Mouse (Mus musculus) midbrain, embryonic 14.5 days (tissue): Measurements from ENCODE around the gene Spock1. TPM values are rescaled to one million over a fixed set of nuclear protein-coding genes. Genes with fewer than 3 reads are reported as not detected.
A peak's percentile ranks its signal among the peaks of the same experiment; 100 is the strongest.

Source experiments
- ATAC-seq: fragments of 200-750 bp; cut with Nextera tagmentation; 2 replicates; pipeline ENCODE4 v1.8.0; 2017; ENCODE audit warnings: moderate number of reproducible peaks, moderate library complexity; ENCODE audit not compliant: low FRiP score, low TSS enrichment
- DNase-seq: peaks from one replicate; pipeline ENCODE4 v3.0.0-alpha.2; 2015
- H3K27ac ChIP-seq: fragments of 300-500 bp; sonication (generic); replicated peaks from 2 replicates; pipeline ENCODE4 v1.5.1; 2014; ENCODE audit warnings: mild to moderate bottlenecking, low read depth, low read length, moderate library complexity
- H3K27me3 ChIP-seq: fragments of 300-500 bp; sonication (generic); 2 replicates; pipeline ENCODE4 v1.6.1; 2014; ENCODE audit warnings: low read length, control low read depth, mixed read lengths; ENCODE audit not compliant: control insufficient read depth, insufficient read depth
- H3K36me3 ChIP-seq: fragments of 300-500 bp; sonication (generic); 2 replicates; pipeline ENCODE4 v1.6.1; 2014; ENCODE audit warnings: low read length, control low read depth; ENCODE audit not compliant: control insufficient read depth, insufficient read depth
- H3K4me1 ChIP-seq: fragments of 300-500 bp; sonication (generic); 2 replicates; pipeline ENCODE4 v1.6.1; 2014; ENCODE audit warnings: mild to moderate bottlenecking, antibody characterized with exemption, low read length, control low read depth; ENCODE audit not compliant: control insufficient read depth, insufficient read depth
- H3K4me2 ChIP-seq: fragments of 300-500 bp; sonication (generic); 2 replicates; pipeline ENCODE4 v1.6.1; 2014; ENCODE audit warnings: mild to moderate bottlenecking, low read length, moderate library complexity
- H3K4me3 ChIP-seq: fragments of 300-500 bp; sonication (generic); replicated peaks from 2 replicates; pipeline ENCODE4 v1.5.1; 2014; ENCODE audit warnings: low read depth, low read length
- H3K9ac ChIP-seq: fragments of 300-500 bp; sonication (generic); replicated peaks from 2 replicates; pipeline ENCODE4 v1.6.1; 2014; ENCODE audit warnings: mild to moderate bottlenecking, low read length, moderate library complexity
- H3K9me3 ChIP-seq: fragments of 300-500 bp; sonication (generic); 2 replicates; pipeline ENCODE4 v1.6.1; 2016; ENCODE audit warnings: low read length, control low read depth, mixed read lengths; ENCODE audit not compliant: control insufficient read depth
- WGBS: fragments of 180-500 bp; shearing (Covaris S2); extraction: QIAGEN DNeasy Blood & Tissue Kit; methylation state at CpG from one replicate; pipeline ENCODE4 v1.1.7; 2014; 5-methylcytosine and 5-hydroxymethylcytosine counted together
- polyA plus RNA-seq: library from polyadenylated mRNA; unstranded; fragments of >200 nt; fragmentation: Nextera tagmentation; extraction: Ambion mirVana; gene quantifications from 2 replicates; pipeline ENCODE4 v1.2.1, GENCODE M21; 2014

The Spock1 gene
- polyA plus RNA-seq, 1 experiment from 2014 or later = 73.1 TPM

GRCm38 (mm10) chr13:57623909-57624481 is 284.1 kb downstream of the Spock1 start:
- WGBS = 14% methylated on average over 7 of the region's 7 CpGs
- Histone ChIP-seq H3K4me1 (peaks cover 4% of the 10 kb centered on the region; the same call in 1 of the 2 replicates), H3K4me2 (no peak overlapping the region), H3K27me3 (no peaks in the 10 kb centered on the region), H3K9me3 (no peaks in the 10 kb centered on the region), H3K27ac (0 out of 2 replicates have a peak overlapping the region, but pooled peaks have one; percentile 27), H3K9ac (no peak overlapping the region), H3K4me3 (no peak overlapping the region), H3K36me3 (no peaks in the 10 kb centered on the region)
- ATAC-seq (peak; percentile 58; the same call in 1 of the 2 replicates), DNase-seq (peak; percentile 78)

GRCm38 (mm10) chr13:57619079-57619768 is 288.9 kb downstream of the Spock1 start:
- no peak overlapping the region for H3K4me2 ChIP-seq
- H3K9me3 ChIP-seq = no peaks in the 10 kb centered on the region
- H3K4me1 ChIP-seq = peaks cover 22% of the 10 kb centered on the region
- 0 out of 2 replicates have a peak, but pooled peaks cover 5% of the 10 kb centered on the region for H3K27me3 ChIP-seq
- DNase-seq = no peak
- H3K9ac ChIP-seq = no peak overlapping the region
- H3K36me3 ChIP-seq = no peaks in the 10 kb centered on the region
- ATAC-seq = no peak
- no peak overlapping the region for H3K27ac ChIP-seq
- no peak overlapping the region for H3K4me3 ChIP-seq
- WGBS = 76% methylated on average over 17 of the region's 17 CpGs

GRCm38 (mm10) chr13:57611326-57612171 is 296.6 kb downstream of the Spock1 start:
- Histone ChIP-seq H3K9me3 (peaks cover 5% of the 10 kb centered on the region), H3K4me3 (no peak overlapping the region), H3K36me3 (no peaks in the 10 kb centered on the region), H3K4me2 (peak overlapping the region; percentile 23), H3K27me3 (peaks cover 5% of the 10 kb centered on the region; the same call in 1 of the 2 replicates), H3K4me1 (peaks cover 35% of the 10 kb centered on the region), H3K9ac (no peak overlapping the region), H3K27ac (peak overlapping the region; percentile 74)
- peak; percentile 84 for DNase-seq
- peak; percentile 77; the same call in 1 of the 2 replicates for ATAC-seq
- 23% methylated on average over 11 of the region's 11 CpGs for WGBS

- no peak for ATAC-seq
- Histone ChIP-seq H3K4me1 (peaks cover 35% of the 10 kb centered on the region), H3K4me3 (no peak overlapping the region), H3K27me3 (peaks cover 9% of the 10 kb centered on the region; the same call in 1 of the 2 replicates), H3K36me3 (no peaks in the 10 kb centered on the region), H3K9ac (no peak overlapping the region), H3K27ac (0 out of 2 replicates have a peak overlapping the region, but pooled peaks have one; percentile 9), H3K4me2 (no peak overlapping the region), H3K9me3 (peaks cover 5% of the 10 kb centered on the region)
- no peak for DNase-seq
- WGBS = 86% methylated on average over 7 of the region's 7 CpGs
These were observed 298.2 kb downstream of the Spock1 start for GRCm38 (mm10) chr13:57609946-57610345.

GRCm38 (mm10) chr13:57604437-57604836 is 303.7 kb downstream of the Spock1 start:
- ATAC-seq = no peak
- no peak overlapping the region for H3K27ac ChIP-seq
- peaks cover 5% of the 10 kb centered on the region for H3K9me3 ChIP-seq

GRCm38 (mm10) chr13:57603226-57603625 is 304.9 kb downstream of the Spock1 start:
- WGBS = 12% methylated on average over 8 of the region's 8 CpGs
- Histone ChIP-seq H3K9ac (no peak overlapping the region), H3K4me1 (peaks cover 10% of the 10 kb centered on the region), H3K36me3 (no peaks in the 10 kb centered on the region), H3K27ac (no peak overlapping the region), H3K27me3 (peaks cover 39% of the 10 kb centered on the region), H3K4me3 (no peak overlapping the region), H3K4me2 (no peak overlapping the region), H3K9me3 (no peaks in the 10 kb centered on the region)
- peak; percentile 74 for DNase-seq
- ATAC-seq = peak; percentile 53; the same call in 1 of the 2 replicates

More at GRCm38 (mm10) chr13:57604437-57604836, 303.7 kb downstream of the Spock1 start:
- no peak for DNase-seq
- H3K4me2 ChIP-seq = no peak overlapping the region
- H3K36me3 ChIP-seq = no peaks in the 10 kb centered on the region
- no peak overlapping the region for H3K4me3 ChIP-seq
- peaks cover 10% of the 10 kb centered on the region for H3K4me1 ChIP-seq
- WGBS = 50% methylated on average over 3 of the region's 3 CpGs
- peaks cover 39% of the 10 kb centered on the region for H3K27me3 ChIP-seq
- H3K9ac ChIP-seq = no peak overlapping the region

GRCm38 (mm10) chr13:57595761-57596051 is 312.4 kb downstream of the Spock1 start:
- H3K36me3 ChIP-seq = no peaks in the 10 kb centered on the region
- WGBS = 64% methylated on average over 6 of the region's 6 CpGs
- DNase-seq (no peak), ATAC-seq (no peak)
- H3K4me1 ChIP-seq = peaks cover 22% of the 10 kb centered on the region
- H3K27me3 ChIP-seq = peaks cover 15% of the 10 kb centered on the region; the same call in 1 of the 2 replicates
- no peaks in the 10 kb centered on the region for H3K9me3 ChIP-seq
- H3K9ac ChIP-seq = no peak overlapping the region
- H3K4me3 ChIP-seq = no peak overlapping the region
- H3K27ac ChIP-seq = peak overlapping the region; percentile 85
- H3K4me2 ChIP-seq = peak overlapping the region; percentile 23

GRCm38 (mm10) chr13:57595032-57595760 is 312.9 kb downstream of the Spock1 start:
- H3K27me3 ChIP-seq = peaks cover 10% of the 10 kb centered on the region; the same call in 1 of the 2 replicates
- H3K36me3 ChIP-seq = no peaks in the 10 kb centered on the region
- ATAC-seq = peak; percentile 82
- H3K4me2 ChIP-seq = peak overlapping the region; percentile 23
- WGBS = 27% methylated on average over 15 of the region's 15 CpGs
- DNase-seq = peak; percentile 87
- H3K27ac ChIP-seq = peak overlapping the region; percentile 85
- H3K4me1 ChIP-seq = peaks cover 22% of the 10 kb centered on the region
- H3K9me3 ChIP-seq = no peaks in the 10 kb centered on the region
- no peak overlapping the region for H3K9ac ChIP-seq
- no peak overlapping the region for H3K4me3 ChIP-seq
